Mouse (Mus musculus) retina, adult 2 months (tissue): ENCODE results near the gene Vmn2r4.
"Not testable (repeated sequence)": the region's sequence is repeated elsewhere in the genome, so short reads cannot be mapped to it uniquely, and the experiment has no call there.

Experiments
- DNase-seq: peaks from one replicate; pipeline ENCODE4 v3.0.0-alpha.2; 2012; ENCODE audit warnings: low read depth, low spot score

Gene Vmn2r4

GRCm38 (mm10) chr3:64415268-64415667, at the start of gene Vmn2r4:
TSS of gene Vmn2r4 (minus strand) at chr3:64415368.
- not testable (repeated sequence) for DNase-seq

- DNase-seq = not testable (repeated sequence)
Measured at GRCm38 (mm10) chr3:64434261-64434660, 19.1 kb upstream of the Vmn2r4 start.

GRCm38 (mm10) chr3:64428117-64428798, 13.1 kb upstream of the Vmn2r4 start:
- not testable (repeated sequence) for DNase-seq

GRCm38 (mm10) chr3:64422141-64422540, 7.0 kb upstream of the Vmn2r4 start:
- not testable (repeated sequence) for DNase-seq

- DNase-seq = not testable (repeated sequence)
Measured at GRCm38 (mm10) chr3:64417477-64417876, 2.3 kb upstream of the Vmn2r4 start.

- DNase-seq = not testable (repeated sequence)
Measured at GRCm38 (mm10) chr3:64414253-64414652, 915 bp downstream of the Vmn2r4 start.

- no peak for DNase-seq
Measured at GRCm38 (mm10) chr3:64359286-64360035, 55.7 kb downstream of the Vmn2r4 start.
